Mouse (Mus musculus) CH12.LX (cell line): Measurements from ENCODE around the gene Doc2g. TPM values are rescaled to one million over a fixed set of nuclear protein-coding genes. Genes with fewer than 3 reads are reported as not detected.
"Not testable (repeated sequence)": the region's sequence is repeated elsewhere in the genome, so short reads cannot be mapped to it uniquely, and the experiment has no call there.

Source experiments
- DNase-seq: peaks from one replicate; pipeline ENCODE4 v3.0.0-alpha.2; 2013; ENCODE audit errors: extremely low read depth
- H3K27ac ChIP-seq: 2 replicates; pipeline ENCODE4 v1.5.1; 2012; ENCODE audit warnings: low read depth, mild to moderate bottlenecking, control low read depth, moderate library complexity; ENCODE audit not compliant: insufficient read depth
- H3K27me3 ChIP-seq: replicated peaks from 2 replicates; pipeline ENCODE3; 2012; ENCODE audit warnings: inconsistent platforms
- H3K36me3 ChIP-seq, 2 experiments: replicated peaks in 1 of 2; 2 replicates each; pipeline versions ENCODE3 to v1.6.1; 2012; ENCODE audit warnings: inconsistent platforms in 1 of 2, low read length in 1 of 2, mild to moderate bottlenecking in 1 of 2, mixed read lengths in 1 of 2, moderate library complexity in 1 of 2; ENCODE audit not compliant: control insufficient read depth in 1 of 2, insufficient read depth in 1 of 2
- H3K4me1 ChIP-seq, 2 experiments: 2 replicates each; pipeline ENCODE4 v1.6.1; 2012; ENCODE audit warnings: inconsistent platforms in 1 of 2, moderate library complexity in 1 of 2; ENCODE audit not compliant: insufficient read depth in 2 of 2, control insufficient read depth in 1 of 2
- H3K4me2 ChIP-seq: 2 replicates; pipeline ENCODE4 v1.6.1; 2012; ENCODE audit warnings: low read depth, mild to moderate bottlenecking, control low read depth; ENCODE audit not compliant: poor library complexity, insufficient read depth, severe bottlenecking
- H3K4me3 ChIP-seq, 3 experiments: fragments of 150-350 bp in 1 of 3; sonication (generic) in 1 of 3; replicated peaks in 1 of 3; 2 replicates each; pipeline versions ENCODE3 to v1.5.1; 2011 to 2012; ENCODE audit warnings: low read depth in 2 of 3, low read length in 2 of 3, mild to moderate bottlenecking in 2 of 3, moderate library complexity in 2 of 3, control low read depth in 1 of 3, improper control_type of control experiment in 1 of 3, inconsistent platforms in 1 of 3, mixed read lengths in 1 of 3; ENCODE audit not compliant: poor library complexity in 1 of 3
- H3K79me2 ChIP-seq: replicated peaks from 2 replicates; pipeline ENCODE4 v1.6.1; 2012; ENCODE audit warnings: mild to moderate bottlenecking, moderate library complexity; ENCODE audit not compliant: control insufficient read depth, poor library complexity, insufficient read depth, severe bottlenecking; ENCODE audit errors: extremely low read depth
- H3K9ac ChIP-seq: 2 replicates; pipeline ENCODE4 v1.6.1; 2012; ENCODE audit warnings: low read depth, mild to moderate bottlenecking, control low read depth, moderate library complexity; ENCODE audit not compliant: insufficient read depth
- H3K9me3 ChIP-seq: replicated peaks from 2 replicates; pipeline ENCODE3; 2012; ENCODE audit warnings: low read length, inconsistent platforms, mixed read lengths
- BHLHE40 ChIP-seq: IDR thresholded peaks from 2 replicates; pipeline ENCODE4 v1.6.1; 2011; ENCODE audit warnings: mild to moderate bottlenecking, low read depth, low read length, improper control_type of control experiment
- CHD1 ChIP-seq: IDR thresholded peaks from 2 replicates; pipeline ENCODE4 v1.6.1; 2012; ENCODE audit warnings: low read depth, low read length, improper control_type of control experiment, inconsistent platforms
- CHD2 ChIP-seq: IDR thresholded peaks from 2 replicates; pipeline ENCODE4 v1.6.1; 2011; ENCODE audit warnings: low read length, improper control_type of control experiment
- CTCF ChIP-seq, 2 experiments: IDR thresholded peaks in 1 of 2; conservative IDR thresholded peaks in 1 of 2; 2 replicates each; pipeline ENCODE4 v1.5.1; 2011 to 2012; ENCODE audit warnings: low read depth in 2 of 2, low read length in 2 of 2, improper control_type of control experiment in 1 of 2, inconsistent platforms in 1 of 2, mild to moderate bottlenecking in 1 of 2, moderate library complexity in 1 of 2
- E2F4 ChIP-seq: IDR thresholded peaks from 2 replicates; pipeline ENCODE4 v1.6.1; 2011; ENCODE audit warnings: low read depth, low read length, improper control_type of control experiment; ENCODE audit not compliant: insufficient replicate concordance
- ELF1 ChIP-seq: IDR thresholded peaks from 2 replicates; pipeline ENCODE4 v1.6.1; 2014; ENCODE audit warnings: low read depth, mild to moderate bottlenecking, inconsistent platforms, low read length, improper control_type of control experiment
- ETS1 ChIP-seq: conservative IDR thresholded peaks from 2 replicates; pipeline ENCODE4 v1.6.1; 2012; ENCODE audit warnings: low read depth, mild to moderate bottlenecking, inconsistent platforms, low read length, improper control_type of control experiment, moderate library complexity
- GABPA ChIP-seq: IDR thresholded peaks from 2 replicates; pipeline ENCODE4 v1.6.1; 2012; ENCODE audit warnings: low read depth, low read length, improper control_type of control experiment, inconsistent platforms; ENCODE audit not compliant: insufficient replicate concordance
- HCFC1 ChIP-seq: IDR thresholded peaks from 2 replicates; pipeline ENCODE4 v1.6.1; 2012; ENCODE audit warnings: low read depth, mild to moderate bottlenecking, inconsistent platforms, low read length, improper control_type of control experiment
- IRF4 ChIP-seq: IDR thresholded peaks from 2 replicates; pipeline ENCODE4 v1.6.1; 2014; ENCODE audit warnings: low read depth, mild to moderate bottlenecking, inconsistent platforms, low read length, improper control_type of control experiment
- JUND ChIP-seq: conservative IDR thresholded peaks from 2 replicates; pipeline ENCODE4 v1.6.1; 2011; ENCODE audit warnings: low read depth, low read length, improper control_type of control experiment
- KAT2A ChIP-seq: IDR thresholded peaks from 2 replicates; pipeline ENCODE4 v1.6.1; 2012; ENCODE audit warnings: low read length, improper control_type of control experiment, inconsistent platforms; ENCODE audit not compliant: insufficient replicate concordance
- MAFK ChIP-seq: IDR thresholded peaks from 2 replicates; pipeline ENCODE4 v1.6.1; 2011; ENCODE audit warnings: low read length, improper control_type of control experiment; ENCODE audit not compliant: insufficient replicate concordance
- MAX ChIP-seq: IDR thresholded peaks from 2 replicates; pipeline ENCODE4 v1.6.1; 2011; ENCODE audit warnings: low read length, improper control_type of control experiment
- MAZ ChIP-seq: IDR thresholded peaks from 2 replicates; pipeline ENCODE4 v1.6.1; 2012; ENCODE audit warnings: low read depth, mild to moderate bottlenecking, inconsistent platforms, low read length, improper control_type of control experiment, moderate library complexity
- MEF2A ChIP-seq: IDR thresholded peaks from 2 replicates; pipeline ENCODE4 v1.6.1; 2014; ENCODE audit warnings: low read depth, mild to moderate bottlenecking, inconsistent platforms, low read length, improper control_type of control experiment, borderline replicate concordance
- MXI1 ChIP-seq: IDR thresholded peaks from 2 replicates; pipeline ENCODE4 v1.6.1; 2011; ENCODE audit warnings: mild to moderate bottlenecking, low read depth, low read length, improper control_type of control experiment
- MYC ChIP-seq: IDR thresholded peaks from 2 replicates; pipeline ENCODE4 v1.6.1; 2011; ENCODE audit warnings: low read depth, mild to moderate bottlenecking, improper control_type of control experiment, low read length
- NELFE ChIP-seq: IDR thresholded peaks from 2 replicates; pipeline ENCODE4 v1.6.1; 2011; ENCODE audit warnings: low read depth, low read length, improper control_type of control experiment
- NRF1 ChIP-seq: IDR thresholded peaks from 2 replicates; pipeline ENCODE4 v1.6.1; 2014; ENCODE audit warnings: low read depth, mild to moderate bottlenecking, inconsistent platforms, low read length, improper control_type of control experiment, moderate library complexity
- POLR2A ChIP-seq: IDR thresholded peaks from 2 replicates; pipeline ENCODE4 v1.6.1; 2011; ENCODE audit warnings: low read depth, mild to moderate bottlenecking, improper control_type of control experiment, low read length
- POLR2AphosphoS2 ChIP-seq: IDR thresholded peaks from 2 replicates; pipeline ENCODE4 v1.6.1; 2011; ENCODE audit warnings: low read depth, low read length, improper control_type of control experiment
- RAD21 ChIP-seq: IDR thresholded peaks from 2 replicates; pipeline ENCODE4 v1.6.1; 2011; ENCODE audit warnings: low read depth, mild to moderate bottlenecking, low read length, improper control_type of control experiment, moderate library complexity
- RCOR1 ChIP-seq: conservative IDR thresholded peaks from 2 replicates; pipeline ENCODE4 v1.6.1; 2012; ENCODE audit warnings: low read depth, mild to moderate bottlenecking, inconsistent platforms, low read length, improper control_type of control experiment
- SIN3A ChIP-seq: IDR thresholded peaks from 2 replicates; pipeline ENCODE4 v1.6.1; 2012; ENCODE audit warnings: low read length, improper control_type of control experiment, inconsistent platforms
- SMC3 ChIP-seq: IDR thresholded peaks from 2 replicates; pipeline ENCODE4 v1.6.1; 2011; ENCODE audit warnings: low read depth, low read length, improper control_type of control experiment
- TBP ChIP-seq: conservative IDR thresholded peaks from 2 replicates; pipeline ENCODE4 v1.6.1; 2011; ENCODE audit warnings: low read depth, low read length, improper control_type of control experiment
- TCF12 ChIP-seq: IDR thresholded peaks from 2 replicates; pipeline ENCODE4 v1.6.1; 2014; ENCODE audit warnings: low read depth, mild to moderate bottlenecking, inconsistent platforms, low read length, improper control_type of control experiment
- USF1 ChIP-seq: IDR thresholded peaks from 2 replicates; pipeline ENCODE4 v1.6.1; 2014; ENCODE audit warnings: low read depth, mild to moderate bottlenecking, inconsistent platforms, low read length, improper control_type of control experiment
- USF2 ChIP-seq: conservative IDR thresholded peaks from 2 replicates; pipeline ENCODE4 v1.6.1; 2011; ENCODE audit warnings: low read depth, low read length, improper control_type of control experiment
- ZKSCAN1 ChIP-seq: IDR thresholded peaks from 2 replicates; pipeline ENCODE4 v1.6.1; 2012; ENCODE audit warnings: low read depth, inconsistent platforms, low read length, improper control_type of control experiment, borderline replicate concordance
- ZMIZ1 ChIP-seq: IDR thresholded peaks from 2 replicates; pipeline ENCODE4 v1.6.1; 2012; ENCODE audit warnings: low read depth, mild to moderate bottlenecking, inconsistent platforms, low read length, improper control_type of control experiment
- dilution Hi-C: fragments of 300-500 bp; cut with MboI; formaldehyde crosslinking; loops from 2 replicates; pipeline ENCODE4 v1.14.3; 2020; ENCODE audit warnings: low sequenced_read_pairs; ENCODE audit not compliant: extremely low pct_unique_long_range_greater_than_20kb, extremely low pct_ligation_motif_present
- in situ Hi-C: fragments of 300-500 bp; cut with MboI; formaldehyde crosslinking; loops from 3 replicates; pipeline ENCODE4 v1.14.3; 2019; ENCODE audit warnings: low sequenced_read_pairs, low pct_ligation_motif_present, low pct_unique_long_range_greater_than_20kb, mixed read lengths
- polyA plus RNA-seq: library from polyadenylated mRNA; unstranded; fragments of >175 nt; gene quantifications from 2 replicates; pipeline ENCODE4 v1.2.1, GENCODE M21; 2012; ENCODE audit warnings: low read depth; ENCODE audit not compliant: insufficient read length
- total RNA-seq, 2 experiments: library from RNA; depleted of rRNA; stranded (reverse); fragments of 300-350 nt in 1 of 2; fragments of >200 nt in 1 of 2; gene quantifications; 2 replicates each; pipeline ENCODE4 v1.2.3; 2012 to 2014

Gene Doc2g
- total and polyA plus RNA-seq, 3 experiments = 2.1 to 6.4 (median 5.2) TPM

DNA sequence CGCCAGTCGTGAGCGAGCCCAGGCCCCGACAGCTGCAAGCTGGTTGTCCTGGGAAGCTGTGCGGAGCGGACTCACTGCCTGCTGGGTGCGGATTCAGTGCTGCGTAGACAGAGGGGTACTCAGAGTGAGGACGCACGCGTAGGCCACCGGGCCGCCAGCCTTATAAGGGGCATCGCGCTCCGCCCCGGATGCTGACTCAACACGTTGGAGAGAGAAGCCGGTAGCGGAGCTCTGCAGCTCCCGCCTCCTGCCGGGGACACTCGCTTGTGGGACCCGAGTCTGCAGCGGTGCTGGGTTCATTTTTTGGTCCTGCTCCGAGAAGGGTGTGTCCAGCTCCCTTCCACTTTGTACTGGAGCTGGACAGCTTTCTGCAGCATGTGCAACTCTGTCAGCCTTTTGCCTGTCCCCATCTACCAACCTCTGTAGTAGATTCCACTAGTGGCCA, 34.7 kb downstream of the Doc2g start, which contains the start of gene Gstp1:
Gene Gstp1 (minus strand): TSS at position 198 of the 445 bp plus-strand sequence.
- Histone ChIP-seq H3K9ac (peak within 1 kb of the TSS; percentile 76), H3K27me3 (no peaks in the 10 kb centered on the region), H3K9me3 (no peaks in the 10 kb centered on the region), H3K79me2 (peaks cover 4% of the 10 kb centered on the region; the same call in 1 of the 2 replicates), H3K36me3 (peaks cover 4 to 15% of the 10 kb centered on the region in 2 experiments), H3K27ac (0 out of 2 replicates have a peak within 1 kb of the TSS, but pooled peaks have one; percentile 22), H3K4me2 (peak within 1 kb of the TSS; percentile 94), H3K4me1 (peaks cover 10 to 25% of the 10 kb centered on the region in 2 experiments), H3K4me3 (peak within 1 kb of the TSS; percentile 70 to 92 (median 76))
- DNase-seq = peak; percentile 89
- in situ Hi-C loops = no loop called here
- dilution Hi-C loops = no loop called here
- no peak for TF ChIP-seq USF2
- TF ChIP-seq MAZ = 0 out of 2 replicates have a peak, but pooled peaks have one; percentile 29
- no peak for TF ChIP-seq ZKSCAN1
- TF ChIP-seq RAD21 = no peak
- TF ChIP-seq CHD2 = no peak
- TF ChIP-seq GABPA = no peak
- peak; percentile 66; the same call in 1 of the 2 replicates for TF ChIP-seq MYC
- TF ChIP-seq USF1 = no peak
- peak; percentile 76 for TF ChIP-seq NRF1
- no peak for TF ChIP-seq JUND
- peak; percentile 69 for TF ChIP-seq BHLHE40
- peak; percentile 60; the same call in 1 of the 2 replicates for TF ChIP-seq MEF2A
- no peak for TF ChIP-seq E2F4
- peak; percentile 67; the same call in 1 of the 2 replicates for TF ChIP-seq HCFC1
- no peak for TF ChIP-seq CHD1
- TF ChIP-seq IRF4 = peak; percentile 54
- TF ChIP-seq RCOR1 = no peak
- peak; percentile 93 for TF ChIP-seq MAFK
- TF ChIP-seq ELF1 = peak; percentile 76
- TF ChIP-seq TCF12 = peak; percentile 92
- peak; percentile 97 for TF ChIP-seq NELFE
- TF ChIP-seq SMC3 = no peak
- TF ChIP-seq ZMIZ1 = peak; percentile 92
- 0 out of 2 replicates have a peak, but pooled peaks have one; percentile 37 for TF ChIP-seq SIN3A
- TF ChIP-seq POLR2AphosphoS2 = peak; percentile 77; the same call in 1 of the 2 replicates
- TF ChIP-seq POLR2A = peak; percentile 98
- TF ChIP-seq TBP = peak; percentile 97
- peak; percentile 81; the same call in 1 of the 2 replicates for TF ChIP-seq MXI1
- peak; percentile 54; the same call in 1 of the 2 replicates for TF ChIP-seq KAT2A
- TF ChIP-seq MAX = peak; percentile 83
- TF ChIP-seq CTCF (conservative IDR thresholded peaks at IDR 0.05 in 1 of 2, IDR thresholded peaks at IDR 0.05 in 1 of 2; ENCODE audit: low read depth in 2 of 2, low read length in 2 of 2) = peak in 1 of 2 experiments; percentile 3; a peak in 1 of 4 replicates
- TF ChIP-seq ETS1 = no peak

DNA sequence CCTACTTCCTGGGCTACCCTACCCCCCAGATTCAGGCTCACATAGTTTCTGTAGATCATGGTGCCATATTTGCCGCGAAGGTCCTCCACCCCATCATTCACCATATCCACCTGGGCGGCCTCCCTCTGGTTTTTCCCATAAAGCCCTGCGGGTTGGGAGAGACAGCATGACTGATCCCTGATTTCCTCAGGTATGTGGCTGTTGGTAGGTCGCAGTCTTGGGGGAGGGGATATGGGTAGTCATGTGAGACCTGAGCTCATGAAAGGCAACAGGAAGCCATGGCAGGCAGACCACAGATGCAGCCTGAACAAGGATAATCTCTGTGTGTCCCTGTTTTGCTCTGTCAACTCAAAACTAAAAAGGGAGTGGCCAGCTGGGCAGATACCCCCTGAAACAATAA, 37.8 kb downstream of the Doc2g start:
- in situ Hi-C loops, dilution Hi-C loops, H3K36me3 ChIP-seq, H3K4me3 ChIP-seq, H3K4me2 ChIP-seq, H3K79me2 ChIP-seq, H3K9ac ChIP-seq, H3K27me3 ChIP-seq, H3K27ac ChIP-seq, DNase-seq: not testable (repeated sequence)
- peaks cover 16% of the 10 kb centered on the region for H3K9me3 ChIP-seq
- peaks cover 2 to 15% of the 10 kb centered on the region in 2 experiments; a peak in 3 of 4 replicates for H3K4me1 ChIP-seq
